Mouse (Mus musculus) testis, postnatal 10 days (tissue): Measurements from ENCODE around the gene Cnot3.
"Not testable (repeated sequence)": the region's sequence is repeated elsewhere in the genome, so short reads cannot be mapped to it uniquely, and the experiment has no call there.

Experiments
- DNase-seq: peaks from one replicate; pipeline ENCODE4 v3.0.0; 2021; ENCODE audit warnings: low spot score

The Cnot3 gene

DNA sequence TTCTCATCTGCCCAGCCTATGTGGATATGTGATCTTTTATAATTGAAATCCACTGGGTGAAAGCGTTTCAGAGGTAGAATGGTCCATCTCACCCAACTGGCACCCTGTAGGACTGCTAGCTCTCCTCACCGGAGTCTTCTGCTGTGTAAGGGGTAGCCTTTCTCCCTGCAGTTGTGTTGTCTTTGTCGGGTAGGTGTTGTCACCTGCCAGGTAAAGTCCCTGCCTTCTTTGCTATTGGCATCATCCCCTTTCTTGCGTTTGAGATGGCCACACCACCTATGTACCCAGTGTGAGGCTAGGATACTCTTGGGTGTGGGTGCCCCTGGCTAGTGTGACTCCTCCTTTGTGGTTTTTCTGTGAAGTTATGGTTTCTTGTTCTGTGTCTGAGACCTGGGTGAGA is 1.6 kb downstream of the Cnot3 start:
- DNase-seq: no peak

DNA sequence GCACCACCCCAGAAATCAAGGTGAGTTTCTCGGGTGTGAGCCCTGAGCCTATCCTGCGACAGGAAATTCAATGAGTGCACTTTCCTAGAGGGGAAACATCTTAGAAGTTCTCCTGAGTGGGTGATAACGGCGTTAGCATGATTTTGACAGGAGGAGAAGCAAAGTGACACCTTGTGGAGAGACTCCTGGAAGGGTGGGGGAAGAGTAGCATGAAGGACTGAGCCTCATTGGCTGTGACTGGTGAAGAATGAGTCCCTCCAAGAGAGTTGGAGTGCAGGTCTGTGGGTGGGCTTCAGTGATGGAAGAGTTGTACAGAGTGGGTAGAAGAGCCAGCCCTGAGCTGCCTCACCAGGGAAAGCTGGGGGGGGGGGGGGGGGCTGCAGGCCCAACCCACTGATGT is 11.9 kb downstream of the Cnot3 start:
- no peak for DNase-seq

DNA sequence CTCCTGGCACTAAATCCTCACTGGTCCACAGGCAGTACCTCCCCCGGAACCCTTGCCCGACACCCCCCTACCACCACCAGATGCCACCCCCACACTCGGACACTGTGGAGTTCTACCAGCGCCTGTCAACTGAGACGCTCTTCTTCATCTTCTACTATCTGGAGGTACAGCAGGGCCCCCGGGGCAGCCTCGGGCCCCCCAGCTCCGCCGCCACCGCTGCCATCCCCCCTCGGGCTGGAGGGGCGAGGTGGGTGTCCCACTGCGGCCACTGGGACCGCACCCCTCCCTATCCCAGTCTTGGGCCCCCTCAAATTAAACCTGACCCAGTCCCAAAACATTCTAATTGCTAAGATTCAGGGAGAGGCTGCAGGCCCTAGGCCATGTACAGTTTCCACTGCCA is 13.5 kb downstream of the Cnot3 start:
- no peak for DNase-seq

DNA sequence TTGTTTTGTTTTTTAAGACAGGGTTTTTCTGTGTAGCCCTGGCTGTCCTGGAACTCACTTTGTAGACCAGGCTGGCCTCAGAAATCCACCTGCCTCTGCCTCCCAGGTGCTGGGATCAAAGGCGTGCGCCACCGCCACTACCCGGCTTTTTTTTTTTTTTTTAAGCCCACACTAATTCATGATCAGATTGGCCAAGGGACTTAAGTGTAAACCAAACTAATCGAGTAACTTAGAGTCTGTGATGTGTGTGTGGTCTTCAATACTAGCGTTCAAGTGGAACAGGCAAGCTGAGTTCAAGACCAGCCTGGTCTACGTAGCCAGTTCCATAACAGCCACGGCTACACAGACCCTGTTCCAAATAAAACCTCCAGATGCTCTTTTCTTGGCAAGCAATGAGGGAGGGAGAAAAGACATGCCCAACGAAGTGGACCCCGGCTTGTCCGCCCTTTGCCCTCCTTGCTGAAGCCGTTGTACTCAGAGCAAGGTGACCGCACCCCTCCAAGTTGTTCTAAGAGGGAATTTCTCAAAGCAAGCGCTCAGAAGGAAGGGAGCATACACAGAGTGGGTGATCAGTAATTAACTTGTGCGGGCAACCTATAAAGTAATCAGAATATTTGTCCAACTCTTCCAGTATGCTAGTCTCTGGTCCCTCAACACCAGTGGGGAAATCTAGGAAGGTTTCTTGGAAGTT is 19.6 kb downstream of the Cnot3 start:
- no peak for DNase-seq

DNA sequence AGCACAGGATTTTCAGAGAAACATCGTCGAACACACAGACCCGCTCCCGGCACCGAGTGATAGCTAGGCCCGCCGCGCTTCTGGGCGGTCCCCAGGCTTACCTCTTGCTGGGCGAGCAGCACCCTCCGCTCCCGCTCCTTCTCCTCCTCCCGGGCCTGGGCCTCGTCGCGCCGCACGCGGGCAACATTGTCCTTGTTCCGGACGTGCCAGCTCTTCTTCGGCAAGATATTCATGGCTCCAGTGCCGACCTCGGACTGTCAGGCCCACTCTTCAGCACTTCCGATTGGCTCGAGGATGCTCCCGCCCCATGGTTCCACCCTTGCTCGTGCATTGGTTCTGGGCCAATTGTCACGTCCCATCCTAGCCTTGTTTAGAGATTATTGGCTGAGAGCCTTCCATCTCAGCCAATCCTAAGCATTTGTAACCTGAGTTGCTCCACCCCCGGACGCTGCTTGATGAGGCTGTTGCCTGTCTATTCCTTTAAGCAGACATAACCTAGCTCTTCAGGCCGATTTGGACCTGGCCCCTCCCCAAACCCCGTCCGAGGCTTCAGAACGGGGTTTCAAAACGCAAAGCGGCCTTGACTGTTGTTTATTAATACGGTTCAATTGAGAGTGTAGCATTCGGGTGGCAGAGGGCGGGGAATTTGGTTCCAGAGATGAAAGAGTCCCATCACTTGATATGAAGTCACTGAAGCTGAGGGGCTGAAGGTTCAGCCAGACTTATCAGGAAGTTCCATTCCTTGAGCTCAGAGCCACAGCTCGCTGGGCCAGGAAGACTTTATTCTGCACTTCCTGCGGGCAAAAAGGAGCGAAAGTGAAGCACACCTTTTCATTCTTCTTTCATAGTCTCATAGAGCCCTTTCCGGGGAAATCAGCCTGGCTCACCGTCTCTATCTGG is 20.4 kb downstream of the Cnot3 start, which contains the start of gene Leng1:
TSS of gene Leng1 (minus strand) at position 626 of the 900 bp plus-strand sequence.
- DNase-seq: peak; percentile 94

DNA sequence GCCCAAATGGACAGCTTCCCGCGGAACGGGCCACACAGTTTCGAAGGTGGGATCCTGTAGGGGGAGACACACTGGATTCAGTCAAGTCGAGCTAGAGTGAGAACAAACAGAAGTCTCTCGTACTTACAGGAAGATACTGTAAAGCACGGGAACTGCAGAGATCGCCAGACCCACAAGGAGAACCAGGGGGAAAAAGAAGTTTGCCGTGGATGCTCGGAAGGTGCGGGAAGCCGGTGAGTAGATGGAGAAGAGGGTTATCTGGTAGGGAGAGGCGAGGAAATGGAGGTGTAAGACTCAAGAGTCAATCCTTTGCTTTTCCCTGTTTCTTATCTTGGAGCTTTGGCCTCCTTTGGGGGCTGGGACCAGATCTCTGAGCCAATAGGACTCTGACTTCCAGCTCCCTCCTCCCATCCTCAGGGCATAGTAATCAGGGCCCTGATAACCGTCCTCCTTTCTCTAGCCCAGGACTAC is 21.9 kb downstream of the Cnot3 start:
- DNase-seq: no peak

DNA sequence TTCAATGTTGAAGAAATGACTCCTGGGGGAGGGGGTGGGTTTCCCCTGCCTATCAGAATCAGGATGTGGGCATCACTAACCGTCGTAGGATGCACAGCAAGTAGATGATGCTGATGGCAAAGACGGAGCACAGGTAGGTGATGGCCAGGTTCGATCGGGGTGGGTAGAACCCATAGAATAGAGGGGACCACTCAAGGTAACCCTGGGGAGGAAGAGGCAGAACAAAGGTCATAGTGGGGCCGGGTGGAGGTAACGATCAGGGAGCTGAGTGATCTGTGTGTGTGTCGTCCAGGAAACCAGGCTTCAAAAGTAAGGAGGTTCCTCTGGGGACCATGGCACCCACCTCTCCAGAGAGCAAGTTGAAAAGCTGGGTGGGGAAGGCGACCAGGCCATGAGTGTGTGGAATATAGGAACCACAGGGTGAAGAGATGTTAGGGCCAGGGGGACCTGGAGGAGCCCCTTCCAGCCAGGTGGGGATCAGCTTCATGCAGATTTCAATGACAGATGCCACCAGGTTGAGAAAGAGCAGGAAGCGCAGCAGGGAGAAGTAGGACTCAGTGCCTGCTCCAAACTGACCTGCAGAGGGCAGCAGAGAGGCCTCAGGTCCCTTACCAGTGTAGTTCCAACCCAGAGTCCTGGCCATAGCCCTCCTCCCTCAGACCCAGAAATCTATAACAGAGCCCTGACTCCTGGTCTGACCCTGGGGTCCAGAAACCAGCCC is 29.6 kb downstream of the Cnot3 start:
- DNase-seq: peak; percentile 93

DNA sequence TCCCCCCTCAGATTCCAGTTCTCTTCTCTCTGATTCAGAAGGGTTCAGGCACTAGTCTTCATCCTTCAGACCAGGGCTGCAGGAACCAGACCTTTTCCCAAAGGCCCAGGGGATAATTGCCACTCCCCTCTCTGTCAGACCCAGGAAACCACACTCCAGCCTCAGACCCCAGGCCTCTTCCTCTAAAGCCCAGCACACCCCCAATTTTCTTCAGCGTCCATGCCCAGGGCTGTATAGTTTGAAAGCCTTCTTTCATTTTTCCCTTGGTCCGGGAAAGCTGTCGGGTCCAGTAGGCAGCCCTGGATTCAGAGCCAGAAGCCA is 30.1 kb downstream of the Cnot3 start:
- no peak for DNase-seq

DNA sequence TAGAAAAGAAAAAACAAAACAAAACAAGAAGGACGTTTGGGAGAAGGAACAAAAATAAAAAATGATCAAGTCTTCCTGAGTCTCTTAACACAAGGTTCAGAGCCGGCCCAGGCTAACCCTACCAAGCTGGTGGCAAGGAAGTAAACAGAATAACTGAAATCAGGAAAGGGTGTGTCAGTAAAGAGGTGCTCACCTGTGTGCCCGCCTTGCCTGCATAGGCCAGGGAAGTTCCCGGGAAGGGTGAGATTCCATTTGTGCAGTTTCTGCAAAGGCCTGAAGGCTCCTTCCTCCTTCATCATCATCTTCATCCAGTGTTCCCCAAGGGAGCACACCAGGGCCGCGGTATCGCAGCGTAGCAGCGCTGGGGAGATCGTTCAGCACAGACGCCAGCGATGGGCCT is 31.3 kb downstream of the Cnot3 start:
- no peak for DNase-seq

DNA sequence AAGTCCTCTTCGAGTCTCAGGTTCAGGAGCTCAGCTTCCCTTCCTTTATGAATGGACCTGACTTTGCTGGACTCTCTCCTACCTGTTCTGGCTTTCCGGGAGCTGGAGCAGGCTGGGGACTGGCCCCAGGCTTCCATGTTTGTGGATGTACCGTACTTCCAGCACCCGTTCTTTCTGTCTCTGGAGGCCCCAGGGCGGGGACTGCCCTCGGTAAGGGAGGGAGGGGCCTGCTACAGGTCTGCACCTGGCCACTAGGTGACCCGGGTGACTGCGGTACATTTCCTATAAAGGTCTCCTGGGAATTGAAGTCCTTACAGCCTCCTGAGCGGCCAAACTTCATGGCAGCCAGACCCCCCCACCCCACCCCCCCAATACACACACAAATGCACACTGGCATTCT is 32.3 kb downstream of the Cnot3 start, which contains the start of gene Tmc4:
TSS of gene Tmc4 (minus strand) at position 212 of the 400 bp plus-strand sequence.
- DNase-seq: no peak

DNA sequence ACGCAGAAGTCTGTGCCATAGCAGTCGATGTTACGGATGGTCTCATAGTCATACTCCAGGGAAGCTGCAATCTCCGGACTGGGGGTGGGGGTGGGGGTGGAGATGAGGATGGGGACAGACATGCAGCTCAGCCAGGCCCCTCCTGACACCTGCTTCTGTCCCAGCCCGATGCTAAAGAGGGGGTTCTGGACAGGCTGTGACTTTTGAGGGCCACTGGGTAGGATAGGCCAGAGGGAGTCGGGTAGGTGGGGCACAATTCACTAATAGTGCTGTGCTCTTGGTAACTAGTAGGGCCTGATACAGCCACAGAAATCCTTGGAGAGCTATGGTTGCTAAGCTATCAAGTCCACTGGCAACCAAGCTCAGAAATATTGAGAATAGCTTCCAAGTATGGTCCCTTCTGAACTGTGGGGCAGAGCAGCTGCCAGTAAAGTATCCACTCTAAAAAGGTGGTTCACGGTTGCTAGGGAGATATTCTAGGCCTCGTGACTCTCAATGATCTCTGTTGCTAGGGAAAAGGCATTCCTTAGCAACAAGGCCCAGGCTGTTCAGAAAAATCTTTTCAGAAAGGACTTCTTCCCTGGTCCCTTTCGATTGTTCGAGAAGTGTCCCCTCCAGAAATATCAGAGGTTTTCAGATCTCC is 39.0 kb downstream of the Cnot3 start:
- no peak for DNase-seq

DNA sequence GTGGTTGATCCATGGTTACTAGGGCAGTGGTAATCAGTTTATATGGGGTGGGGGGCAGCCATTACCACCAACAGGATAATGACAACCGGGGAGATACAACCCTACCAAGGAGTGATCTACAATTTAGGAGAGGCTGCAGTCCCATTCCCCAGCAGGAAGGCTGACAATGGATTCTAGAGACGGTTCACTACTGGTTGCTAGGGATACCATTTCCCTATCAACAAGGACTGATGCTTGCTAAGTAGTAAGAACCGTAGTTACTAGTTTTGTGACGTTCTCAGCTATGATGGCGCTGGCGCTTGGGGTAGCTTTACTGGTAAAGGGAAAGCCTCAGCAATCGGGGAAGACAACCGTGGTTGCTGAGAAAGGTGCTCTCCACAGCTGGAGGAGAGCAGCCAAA is 39.6 kb downstream of the Cnot3 start:
- no peak for DNase-seq

DNA sequence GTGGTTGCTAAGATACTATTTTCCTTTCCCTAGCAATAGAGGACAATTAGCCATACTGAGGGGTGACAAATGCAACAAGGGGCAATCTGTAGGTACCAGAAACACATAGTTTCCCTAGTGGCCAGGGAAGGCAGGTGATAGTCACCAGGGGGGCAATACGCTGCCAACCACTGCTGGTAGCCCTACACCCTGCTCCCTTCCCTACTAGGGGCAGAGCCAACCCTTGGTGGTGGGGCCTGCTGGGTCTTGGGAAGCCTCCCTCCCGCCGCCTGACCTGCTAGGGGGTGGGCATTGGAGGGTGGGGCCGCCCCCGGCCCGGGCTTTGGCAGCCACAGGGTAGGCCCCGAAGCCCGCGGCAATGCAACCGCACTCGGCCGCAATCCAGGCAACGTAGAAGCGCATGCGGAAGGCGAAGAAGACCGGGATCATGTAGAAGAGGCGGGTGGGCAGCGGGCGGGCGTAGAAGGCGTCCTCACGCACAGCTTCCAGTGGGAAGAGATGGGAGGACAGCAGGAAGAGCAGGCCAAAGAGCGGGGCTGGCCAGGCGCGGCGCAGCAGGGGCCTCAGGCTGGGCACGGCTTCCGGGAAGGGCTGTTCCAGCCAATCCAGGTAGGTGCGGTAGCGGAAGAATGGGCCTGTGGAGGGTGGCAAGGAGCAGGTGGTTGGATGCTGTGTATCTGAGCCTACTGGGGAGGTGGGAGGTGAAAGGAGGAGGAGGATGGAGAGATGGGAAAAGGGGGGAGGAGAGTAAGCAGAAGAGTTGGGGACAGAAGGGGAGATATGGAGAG is 40.5 kb downstream of the Cnot3 start:
- DNase-seq: no peak

DNA sequence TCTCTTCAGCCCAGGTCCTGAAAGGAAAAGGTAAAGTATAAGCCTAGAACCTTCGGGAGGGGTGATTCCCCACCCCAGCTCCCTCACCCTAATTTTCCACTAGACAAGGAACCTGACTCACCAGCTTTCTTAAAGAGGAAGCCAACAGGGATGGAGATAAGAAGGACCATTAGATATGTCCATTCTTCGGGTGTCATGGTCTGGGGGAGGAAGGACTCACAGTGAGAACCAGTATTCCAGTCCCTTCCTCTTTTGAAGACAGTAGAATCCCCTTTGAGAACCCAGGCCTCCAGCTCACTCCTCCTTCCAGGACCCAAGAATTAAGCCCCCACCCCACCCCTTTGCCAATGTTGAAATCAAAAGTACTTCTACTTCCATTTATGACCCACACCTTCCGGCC is 46.9 kb downstream of the Cnot3 start:
- no peak for DNase-seq

DNA sequence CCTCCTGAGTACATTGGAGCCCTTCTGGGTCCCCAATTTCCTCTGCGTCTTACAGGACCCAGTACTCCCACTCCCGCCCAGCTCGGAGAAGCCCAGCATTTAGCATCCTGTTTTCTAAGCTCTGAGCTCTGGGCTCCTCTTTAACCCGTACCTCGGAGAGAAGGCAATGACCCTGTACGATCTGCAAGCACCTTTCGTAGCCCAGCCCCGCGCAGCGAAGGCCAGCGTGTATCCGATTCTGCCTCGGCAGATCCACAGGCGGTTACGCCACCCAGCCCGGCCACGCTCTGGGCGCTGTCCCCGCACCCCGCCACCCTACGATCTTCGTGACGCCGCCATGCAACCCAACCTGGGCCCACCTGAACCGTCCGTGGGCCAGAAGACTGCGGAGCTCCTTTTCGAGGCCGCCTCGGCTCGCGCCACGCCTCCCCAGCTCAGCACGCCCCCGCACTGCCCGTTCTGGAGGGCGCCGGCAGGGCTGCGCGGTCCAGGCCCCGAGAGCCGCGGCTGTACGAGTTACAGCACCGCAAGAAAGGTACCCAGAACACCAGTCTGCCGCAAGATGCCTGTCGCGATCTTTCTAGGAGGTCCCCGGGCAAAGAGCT is 47.4 kb downstream of the Cnot3 start, which contains the start of gene Tsen34:
TSS of gene Tsen34 (plus strand) at position 482 of the 605 bp plus-strand sequence.
- no peak for DNase-seq

DNA sequence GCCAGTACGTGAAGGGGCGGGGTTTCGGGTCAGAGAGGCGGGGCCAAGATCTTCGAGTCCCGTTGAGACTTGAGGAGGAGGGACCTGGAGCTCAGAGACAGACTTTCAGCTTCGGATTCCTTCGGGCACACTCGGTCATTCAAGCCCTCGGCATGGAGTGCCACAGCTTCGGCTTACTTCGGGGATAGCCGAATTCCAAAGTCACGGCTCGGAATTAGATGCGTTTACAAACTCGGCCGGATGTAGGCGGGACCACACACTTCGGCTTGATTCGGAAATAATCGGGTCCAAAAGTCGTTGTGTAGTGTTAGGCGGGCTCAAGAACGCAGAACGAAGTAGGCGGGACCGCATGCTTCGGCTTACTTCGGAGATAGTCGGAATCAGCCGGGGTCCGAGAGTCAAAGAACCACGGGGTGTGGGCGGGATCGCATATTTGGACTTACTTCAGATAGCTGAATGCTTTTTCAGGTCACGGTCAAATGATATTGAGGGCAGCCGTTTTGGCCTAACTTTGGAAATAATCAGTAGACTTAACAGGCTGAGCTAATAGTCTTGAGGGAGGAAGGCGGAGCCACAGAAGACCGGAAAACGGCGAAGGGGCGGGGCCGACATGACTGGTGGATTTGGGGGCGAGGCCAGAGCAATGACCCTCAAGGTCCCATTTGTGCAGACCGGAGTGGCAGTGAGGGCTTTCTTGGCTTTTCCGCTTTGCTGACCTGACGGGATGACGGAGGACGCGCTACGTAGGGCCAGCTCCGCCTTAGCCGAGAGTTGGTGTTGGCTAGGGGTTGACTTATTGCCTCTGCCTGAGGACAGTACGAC is 48.1 kb downstream of the Cnot3 start, which contains the start of gene Mboat7:
TSS of gene Mboat7 (minus strand) at position 537 of the 822 bp plus-strand sequence.
- DNase-seq: peak; percentile 99

DNA sequence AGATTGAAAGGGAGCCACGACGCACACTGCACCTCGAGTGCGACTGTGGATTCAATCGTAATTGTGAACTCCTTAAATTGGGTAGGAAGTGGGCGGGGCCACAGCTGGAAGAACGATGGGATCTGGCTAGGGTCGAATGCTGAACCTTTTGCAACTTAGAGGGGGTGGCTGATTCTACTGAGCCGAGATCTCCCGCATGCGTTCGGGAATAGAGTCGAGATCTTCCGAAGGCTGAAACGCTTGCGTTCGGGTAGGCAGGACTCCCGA is 48.7 kb downstream of the Cnot3 start:
- peak; percentile 86 for DNase-seq

DNA sequence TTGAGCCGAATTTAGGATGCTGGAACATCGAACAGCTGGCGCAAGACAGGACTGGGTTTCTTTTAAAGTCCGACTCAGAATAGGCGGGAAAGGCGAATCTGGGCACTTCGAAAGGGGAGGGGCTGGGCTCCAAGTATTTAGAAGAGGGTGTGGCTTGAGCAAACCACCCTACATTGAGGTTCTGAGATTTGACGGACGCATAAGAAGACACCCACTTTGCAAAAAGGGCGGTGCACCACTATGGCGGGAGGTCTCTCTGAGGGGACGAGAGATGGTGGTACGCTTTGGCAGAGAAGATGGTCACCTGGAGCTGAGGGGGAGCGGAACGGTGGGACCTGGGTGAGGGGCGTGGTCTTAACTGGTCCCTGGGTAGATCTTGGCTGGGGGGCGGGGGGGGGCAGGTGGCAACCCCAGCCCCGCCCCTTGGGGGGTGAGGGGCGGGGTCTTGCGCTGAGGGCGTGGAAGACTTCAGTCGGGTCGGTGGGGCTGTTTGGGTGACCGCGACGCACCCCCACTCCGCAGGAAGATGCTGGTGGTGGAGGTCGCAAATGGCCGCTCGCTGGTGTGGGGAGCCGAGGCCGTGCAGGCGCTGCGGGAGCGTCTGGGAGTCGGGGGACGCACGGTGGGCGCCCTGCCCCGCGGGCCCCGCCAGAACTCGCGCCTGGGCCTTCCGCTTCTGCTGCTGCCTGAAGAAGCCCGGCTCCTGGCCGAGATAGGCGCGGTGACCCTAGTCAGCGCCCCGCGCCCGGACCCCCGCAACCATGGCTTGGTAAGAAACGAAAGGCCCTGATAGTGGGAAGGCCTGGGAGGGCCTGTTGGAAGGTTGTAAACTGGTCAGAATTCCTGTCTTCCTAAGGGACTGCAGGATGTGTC is 49.2 kb downstream of the Cnot3 start:
- peak; percentile 83 for DNase-seq

DNA sequence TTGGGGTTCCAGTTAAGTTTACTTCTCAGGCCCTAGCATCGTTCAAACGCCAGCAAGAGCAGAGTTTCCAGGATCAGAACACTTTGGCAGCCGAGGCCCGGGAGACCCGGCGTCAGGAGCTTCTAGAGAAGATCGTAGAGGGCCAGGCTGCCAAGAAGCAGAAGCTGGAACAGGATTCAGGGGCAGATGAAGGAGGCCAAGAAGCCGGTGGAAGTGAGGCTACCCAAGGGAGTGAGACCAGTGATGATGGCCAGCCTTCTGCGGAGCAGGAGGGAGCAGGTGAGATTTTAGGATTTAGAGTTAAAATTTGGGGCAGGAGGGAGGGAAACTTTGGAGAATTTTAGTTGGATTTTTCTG is 49.9 kb downstream of the Cnot3 start:
- DNase-seq: not testable (repeated sequence)
